Mouse (Mus musculus) frontal cortex, adult 2 months (tissue): ENCODE measurements around the gene Atxn7l1. TPM values are rescaled to one million over a fixed set of nuclear protein-coding genes. Genes with fewer than 3 reads are reported as not detected.
A peak's percentile ranks its signal among the peaks of the same experiment; 100 is the strongest.

Source experiments
- DNase-seq, 2 experiments: peaks; one replicate each; pipeline ENCODE4 v3.0.0; 2022; ENCODE audit warnings: low spot score in 1 of 2; ENCODE audit errors: extremely low spot score in 1 of 2
- polyA plus RNA-seq: library from polyadenylated mRNA; depleted of rRNA; stranded (reverse); fragments of >200 nt; gene quantifications from 2 replicates; pipeline ENCODE4 v1.2.3, GENCODE M21; 2012

Atxn7l1 gene
- polyA plus RNA-seq, 1 experiment = 37.0 TPM

- peak; percentile 69 to 79 for DNase-seq
These were observed 73.1 kb downstream of the Atxn7l1 start for GRCm38 (mm10) chr12:33220509-33221051.

- DNase-seq = no peak
These were observed 74.7 kb downstream of the Atxn7l1 start for GRCm38 (mm10) chr12:33222187-33222586.

GRCm38 (mm10) chr12:33225117-33225541 is 77.6 kb downstream of the Atxn7l1 start:
- DNase-seq = peak in 1 of 2 experiments; percentile 74

GRCm38 (mm10) chr12:33225978-33226377 is 78.5 kb downstream of the Atxn7l1 start:
- no peak for DNase-seq

GRCm38 (mm10) chr12:33226596-33226995 is 79.1 kb downstream of the Atxn7l1 start:
- no peak for DNase-seq

- no peak for DNase-seq
These were observed 87.8 kb downstream of the Atxn7l1 start for GRCm38 (mm10) chr12:33235314-33235713.

- DNase-seq = no peak
These were observed 88.4 kb downstream of the Atxn7l1 start for GRCm38 (mm10) chr12:33235771-33236323.

- no peak for DNase-seq
These were observed 89.0 kb downstream of the Atxn7l1 start for GRCm38 (mm10) chr12:33236344-33237049.

- no peak for DNase-seq
These were observed 89.6 kb downstream of the Atxn7l1 start for GRCm38 (mm10) chr12:33237108-33237507.

- DNase-seq = no peak
These were observed 95.2 kb downstream of the Atxn7l1 start for GRCm38 (mm10) chr12:33242679-33243078.

- DNase-seq = peak; percentile 46 to 65
These were observed 96.8 kb downstream of the Atxn7l1 start for GRCm38 (mm10) chr12:33244132-33244875.

GRCm38 (mm10) chr12:33245455-33245854 is 98.0 kb downstream of the Atxn7l1 start:
- no peak for DNase-seq

GRCm38 (mm10) chr12:33246878-33247277 is 99.4 kb downstream of the Atxn7l1 start:
- DNase-seq = no peak

GRCm38 (mm10) chr12:33250197-33250596 is 102.7 kb downstream of the Atxn7l1 start:
- DNase-seq = no peak

GRCm38 (mm10) chr12:33251399-33251798 is 103.9 kb downstream of the Atxn7l1 start:
- no peak for DNase-seq

- DNase-seq = no peak
These were observed 105.1 kb downstream of the Atxn7l1 start for GRCm38 (mm10) chr12:33252621-33253020.

- DNase-seq = no peak
These were observed 105.7 kb downstream of the Atxn7l1 start for GRCm38 (mm10) chr12:33253206-33253605.

GRCm38 (mm10) chr12:33255256-33255655 is 107.8 kb downstream of the Atxn7l1 start:
- no peak for DNase-seq

- DNase-seq = no peak
These were observed 108.9 kb downstream of the Atxn7l1 start for GRCm38 (mm10) chr12:33256426-33256825.

- DNase-seq = no peak
These were observed 111.6 kb downstream of the Atxn7l1 start for GRCm38 (mm10) chr12:33258995-33259529.

GRCm38 (mm10) chr12:33260575-33260974 is 113.1 kb downstream of the Atxn7l1 start:
- DNase-seq = no peak
